Mouse (Mus musculus): ENCODE measurements around the gene Tmem151b. TPM values are rescaled to one million over a fixed set of nuclear protein-coding genes. Genes with fewer than 3 reads are reported as not detected.

Gene Tmem151b
- total and polyA plus RNA-seq, 2 experiments from 2014 or later: 32.2 to 79.2 TPM

- peaks cover 28% of the 10 kb centered on the region for H3K4me1 ChIP-seq (ENCODE audit: insufficient read depth)
- H3K27me3 ChIP-seq (ENCODE audit: insufficient read depth, low read length): no peaks in the 10 kb centered on the region
- TF ChIP-seq CTCF (IDR thresholded peaks at IDR 0.05; ENCODE audit: low read depth): no peak; the same call in 1 of the 2 replicates
- peak; percentile 73 for ATAC-seq
- peak overlapping the region; percentile 63 for H3K9ac ChIP-seq
- no peaks in the 10 kb centered on the region for H3K9me3 ChIP-seq (ENCODE audit: low read length)
- H3K27ac ChIP-seq (ENCODE audit: low read depth, low read length): peak overlapping the region; percentile 31
- H3K36me3 ChIP-seq (ENCODE audit: insufficient read depth): no peaks in the 10 kb centered on the region
- H3K4me2 ChIP-seq (ENCODE audit: low read depth): peak overlapping the region; percentile 89
- peak; percentile 76 for DNase-seq
- 2% methylated on average over 58 of the region's 58 CpGs for WGBS
- peak overlapping the region; percentile 47 for H3K4me3 ChIP-seq (ENCODE audit: low read depth, low read length)
Measured at GRCm38 (mm10) chr17:45594881-45595735, 45.6 kb upstream of the Tmem151b start.

- H3K9me3 ChIP-seq (ENCODE audit: low read length): no peaks in the 10 kb centered on the region
- peak overlapping the region; percentile 47 for H3K4me3 ChIP-seq (ENCODE audit: low read depth, low read length)
- H3K36me3 ChIP-seq (ENCODE audit: insufficient read depth): peaks cover 8% of the 10 kb centered on the region
- WGBS: 50% methylated on average over 8 of the region's 8 CpGs
- TF ChIP-seq CTCF (IDR thresholded peaks at IDR 0.05; ENCODE audit: low read depth): no peak
- H3K27me3 ChIP-seq (ENCODE audit: insufficient read depth, low read length): no peaks in the 10 kb centered on the region
- DNase-seq (no peak), ATAC-seq (no peak)
- peaks cover 28% of the 10 kb centered on the region for H3K4me1 ChIP-seq (ENCODE audit: insufficient read depth)
- H3K27ac ChIP-seq (ENCODE audit: low read depth, low read length): no peak overlapping the region
- H3K9ac ChIP-seq: peak overlapping the region; percentile 63
- H3K4me2 ChIP-seq (ENCODE audit: low read depth): peak overlapping the region; percentile 89
Measured at GRCm38 (mm10) chr17:45594195-45594594, 44.7 kb upstream of the Tmem151b start.

- Histone ChIP-seq H3K9ac (peak overlapping the region; percentile 31; the same call in 1 of the 2 replicates), H3K4me2 (ENCODE audit: low read depth) (peak overlapping the region; percentile 89), H3K36me3 (ENCODE audit: insufficient read depth) (peaks cover 8% of the 10 kb centered on the region), H3K27me3 (ENCODE audit: insufficient read depth, low read length) (no peaks in the 10 kb centered on the region), H3K4me1 (ENCODE audit: insufficient read depth) (peaks cover 28% of the 10 kb centered on the region), H3K27ac (ENCODE audit: low read depth, low read length) (no peak overlapping the region), H3K4me3 (ENCODE audit: low read depth, low read length) (peak overlapping the region; percentile 3; the same call in 1 of the 2 replicates), H3K9me3 (ENCODE audit: low read length) (no peaks in the 10 kb centered on the region)
- peak; percentile 12; the same call in 1 of the 2 replicates for TF ChIP-seq CTCF (IDR thresholded peaks at IDR 0.05; ENCODE audit: low read depth)
- ATAC-seq (no peak), DNase-seq (no peak)
- WGBS: 29% methylated on average over 8 of the region's 8 CpGs
Measured at GRCm38 (mm10) chr17:45593479-45593878, 44.0 kb upstream of the Tmem151b start.

- Histone ChIP-seq H3K27me3 (ENCODE audit: insufficient read depth, low read length) (no peaks in the 10 kb centered on the region), H3K27ac (ENCODE audit: low read depth, low read length) (no peak overlapping the region), H3K9ac (peak overlapping the region; percentile 31), H3K4me1 (ENCODE audit: insufficient read depth) (peaks cover 28% of the 10 kb centered on the region), H3K4me2 (ENCODE audit: low read depth) (peak overlapping the region; percentile 89), H3K9me3 (ENCODE audit: low read length) (no peaks in the 10 kb centered on the region), H3K4me3 (ENCODE audit: low read depth, low read length) (no peak overlapping the region), H3K36me3 (ENCODE audit: insufficient read depth) (peaks cover 10% of the 10 kb centered on the region)
- 47% methylated on average over 8 of the region's 8 CpGs for WGBS
- no peak for ATAC-seq
- no peak for DNase-seq
- no peak for TF ChIP-seq CTCF (IDR thresholded peaks at IDR 0.05; ENCODE audit: low read depth)
Measured at GRCm38 (mm10) chr17:45592606-45593431, 43.3 kb upstream of the Tmem151b start.

GRCm38 (mm10) chr17:45591701-45592605 lies 42.5 kb upstream of the Tmem151b start:
- ATAC-seq: no peak
- H3K27ac ChIP-seq (ENCODE audit: low read depth, low read length): no peak overlapping the region

GRCm38 (mm10) chr17:45590410-45590809 lies 40.9 kb upstream of the Tmem151b start:
- no peak for TF ChIP-seq CTCF (IDR thresholded peaks at IDR 0.05; ENCODE audit: low read depth)
- Histone ChIP-seq H3K27me3 (ENCODE audit: insufficient read depth, low read length) (no peaks in the 10 kb centered on the region), H3K27ac (ENCODE audit: low read depth, low read length) (no peak overlapping the region), H3K4me3 (ENCODE audit: low read depth, low read length) (no peak overlapping the region), H3K36me3 (ENCODE audit: insufficient read depth) (peaks cover 16% of the 10 kb centered on the region), H3K9ac (no peak overlapping the region), H3K9me3 (ENCODE audit: low read length) (no peaks in the 10 kb centered on the region), H3K4me1 (ENCODE audit: insufficient read depth) (peaks cover 18% of the 10 kb centered on the region), H3K4me2 (ENCODE audit: low read depth) (no peak overlapping the region)
- ATAC-seq (no peak), DNase-seq (no peak)
- WGBS: 87% methylated on average over 6 of the region's 6 CpGs

More at GRCm38 (mm10) chr17:45591701-45592605, 42.5 kb upstream of the Tmem151b start:
- peak overlapping the region; percentile 26 for H3K9ac ChIP-seq
- peaks cover 13% of the 10 kb centered on the region for H3K36me3 ChIP-seq (ENCODE audit: insufficient read depth)
- WGBS: 54% methylated on average over 16 of the region's 16 CpGs
- no peaks in the 10 kb centered on the region for H3K27me3 ChIP-seq (ENCODE audit: insufficient read depth, low read length)
- H3K4me2 ChIP-seq (ENCODE audit: low read depth): peak overlapping the region; percentile 89
- TF ChIP-seq CTCF (IDR thresholded peaks at IDR 0.05; ENCODE audit: low read depth): no peak
- no peak for DNase-seq
- H3K4me1 ChIP-seq (ENCODE audit: insufficient read depth): peaks cover 28% of the 10 kb centered on the region
- H3K9me3 ChIP-seq (ENCODE audit: low read length): no peaks in the 10 kb centered on the region
- no peak overlapping the region for H3K4me3 ChIP-seq (ENCODE audit: low read depth, low read length)

Measured in forebrain, postnatal 0 days (tissue).